30 mouse cellular contexts compared by ENCODE assay signal in genomic region chr10:52398715-52399114, GRCm38 (mm10). TPM values are rescaled to one million over a fixed set of nuclear protein-coding genes. Genes with fewer than 3 reads are reported as not detected.
A peak's percentile ranks its signal among the peaks of the same experiment; 100 is the strongest.
DNase-seq lines count a peak whose midpoint lies in the region; ATAC-seq and TF ChIP-seq lines count a peak whose summit lies in the region.
"Had no signal": no experiment of that assay in that cellular context is flagged by ENCODE, and none has a peak within 500 bp of the region (broad histone marks: within the 10 kb centered on the region; RNA-seq: fewer than 3 reads in every experiment).

No protein-coding gene starts in this region.

- peaks cover 0 to 11% of the 10 kb centered on the region in 2 experiments; a peak in 2 of 4 replicates for H3K36me3 ChIP-seq in MEL (ENCODE audit: control insufficient read depth in 1 of 2, insufficient read depth in 2 of 2, low read length in 2 of 2)
- H3K36me3 ChIP-seq in hindbrain, embryonic 12.5 days: no peaks in the 10 kb centered on the region
- H3K36me3 ChIP-seq: embryonic facial prominence, embryonic 10.5 days; embryonic facial prominence, embryonic 12.5 days; forebrain, embryonic 10.5 days; forebrain, embryonic 12.5 days; G1E had no signal

- TF ChIP-seq CTCF in MEL (IDR thresholded peaks at IDR 0.05 in 2 of 3, conservative IDR thresholded peaks at IDR 0.05 in 1 of 3; ENCODE audit: control insufficient read depth in 1 of 3, insufficient read depth in 1 of 3, low read depth in 2 of 3, low read length in 3 of 3, poor library complexity in 1 of 3, severe bottlenecking in 1 of 3): no peak
- no peak for TF ChIP-seq CTCF in embryonic fibroblast, embryonic 13.5 days (IDR thresholded peaks at IDR 0.05; ENCODE audit: borderline replicate concordance, insufficient read depth, low read length)

- H3K27ac ChIP-seq in MEL (ENCODE audit: control insufficient read depth, low read depth, low read length): no peak overlapping the region
- H3K27ac ChIP-seq in embryonic fibroblast, embryonic 13.5 days (ENCODE audit: insufficient read depth, low read length): peak overlapping the region; percentile 83; the same call in 1 of the 2 replicates
- no peak overlapping the region for H3K27ac ChIP-seq in hindbrain, embryonic 12.5 days
- H3K27ac ChIP-seq: embryonic facial prominence, embryonic 10.5 days; embryonic facial prominence, embryonic 12.5 days; forebrain, embryonic 10.5 days; forebrain, embryonic 12.5 days had no signal

- H3K4me1 ChIP-seq in MEL (ENCODE audit: control insufficient read depth in 1 of 2, insufficient read depth in 2 of 2, low read length in 2 of 2): peaks cover 0 to 3% of the 10 kb centered on the region in 2 experiments; a peak in 2 of 4 replicates
- 0 out of 2 replicates have a peak, but pooled peaks cover 3% of the 10 kb centered on the region for H3K4me1 ChIP-seq in embryonic fibroblast, embryonic 13.5 days (ENCODE audit: control insufficient read depth, insufficient read depth, low read length)
- H3K4me1 ChIP-seq in hindbrain, embryonic 12.5 days: no peaks in the 10 kb centered on the region
- H3K4me1 ChIP-seq: embryonic facial prominence, embryonic 10.5 days; embryonic facial prominence, embryonic 12.5 days; forebrain, embryonic 10.5 days; forebrain, embryonic 12.5 days had no signal

- H3K27me3 ChIP-seq in MEL (ENCODE audit: control insufficient read depth in 1 of 2, insufficient read depth in 2 of 2, low read length in 2 of 2): no peaks in the 10 kb centered on the region
- H3K27me3 ChIP-seq in hindbrain, embryonic 12.5 days: no peaks in the 10 kb centered on the region
- H3K27me3 ChIP-seq: CH12.LX; embryonic facial prominence, embryonic 12.5 days; forebrain, embryonic 12.5 days had no signal

- peak; percentile 71 to 82 for TF ChIP-seq EP300 in MEL (IDR thresholded peaks at IDR 0.05; ENCODE audit: low read depth in 1 of 2, low read length in 2 of 2)

- H3K79me2 ChIP-seq in MEL (ENCODE audit: control insufficient read depth, insufficient read depth, low read length, poor library complexity): no peaks in the 10 kb centered on the region

- 80% methylated on average over 2 of the region's 2 CpGs for WGBS in hindbrain, embryonic 12.5 days

- H3K4me2 ChIP-seq in hindbrain, embryonic 12.5 days (replicated peaks): no peak overlapping the region
- H3K4me2 ChIP-seq: embryonic facial prominence, embryonic 12.5 days; forebrain, embryonic 12.5 days had no signal

- no peak overlapping the region for H3K4me3 ChIP-seq in MEL (ENCODE audit: control insufficient read depth in 1 of 2, insufficient read depth in 1 of 2, low read depth in 2 of 2, low read length in 2 of 2)
- no peak overlapping the region for H3K4me3 ChIP-seq in embryonic fibroblast, embryonic 13.5 days (ENCODE audit: insufficient read depth, low read length)
- no peak overlapping the region for H3K4me3 ChIP-seq in hindbrain, embryonic 12.5 days
- H3K4me3 ChIP-seq: embryonic facial prominence, embryonic 10.5 days; embryonic facial prominence, embryonic 12.5 days; erythroblast, embryonic 14.5 days; forebrain, embryonic 10.5 days; forebrain, embryonic 12.5 days had no signal

- ATAC-seq in hindbrain, embryonic 12.5 days (ENCODE audit: low FRiP score): no peak
- ATAC-seq: activated CD4-positive, CD25-positive, alpha-beta regulatory T cell, adult 4 months; CD4-positive, CD25-positive, alpha-beta regulatory T cell, adult 4 months; forebrain, embryonic 14.5 days; forebrain, embryonic 16.5 days; Patski had no signal

- TF ChIP-seq POLR2A in MEL (IDR thresholded peaks at IDR 0.05; ENCODE audit: control insufficient read depth in 1 of 2, insufficient read depth in 1 of 2, low read depth in 1 of 2, low read length in 2 of 2, poor library complexity in 1 of 2): no peak
- no peak for TF ChIP-seq POLR2A in embryonic fibroblast, embryonic 13.5 days (IDR thresholded peaks at IDR 0.05; ENCODE audit: low read depth, low read length)

- no peak for TF ChIP-seq RAD21 in MEL (IDR thresholded peaks at IDR 0.05; ENCODE audit: low read depth, low read length)

- no peaks in the 10 kb centered on the region for H3K9me3 ChIP-seq in MEL (replicated peaks; ENCODE audit: insufficient read depth, low read length)
- no peaks in the 10 kb centered on the region for H3K9me3 ChIP-seq in hindbrain, embryonic 12.5 days (replicated peaks)
- H3K9me3 ChIP-seq: embryonic facial prominence, embryonic 10.5 days; embryonic facial prominence, embryonic 12.5 days; forebrain, embryonic 10.5 days; forebrain, embryonic 12.5 days; G1E had no signal

- no peak overlapping the region for H3K9ac ChIP-seq in MEL (ENCODE audit: control insufficient read depth, low read depth, low read length, poor library complexity, severe bottlenecking)
- H3K9ac ChIP-seq in hindbrain, embryonic 12.5 days: no peak overlapping the region
- H3K9ac ChIP-seq: embryonic facial prominence, embryonic 12.5 days; forebrain, embryonic 12.5 days had no signal

- peak; percentile 72 for DNase-seq in MEL (ENCODE audit: low read depth, low spot score)
- DNase-seq in left cerebral cortex, adult 18-20 months (ENCODE audit: low spot score in 2 of 2): no peak
- no peak for DNase-seq in kidney, adult 8-10 months
- DNase-seq: adrenal gland, adult 8-10 months; adrenal gland, postnatal 14 days; adrenal gland, postnatal 36 days; B cell, adult 2 months; cerebellum, adult 11-12 months; cerebellum, adult 2 months; cerebellum, adult 9-10 months; cerebellum, postnatal 10 days; cerebellum, postnatal 25 days had no signal

TF ChIP-seq in MEL, 35 proteins besides CTCF, POLR2A, EP300 and RAD21 (continues in another document):
- TF ChIP-seq GATA1 (IDR thresholded peaks at IDR 0.05; ENCODE audit: low read depth, low read length): peak; percentile 93
- no peak for TF ChIP-seq SMC3 (IDR thresholded peaks at IDR 0.05; ENCODE audit: low read depth, low read length)
- TF ChIP-seq USF2 (IDR thresholded peaks at IDR 0.05; ENCODE audit: borderline replicate concordance in 1 of 2, insufficient read depth in 1 of 2, low read depth in 1 of 2, low read length in 2 of 2): no peak
- no peak for TF ChIP-seq MAX (IDR thresholded peaks at IDR 0.05; ENCODE audit: low read length)
- no peak for TF ChIP-seq KAT2A (conservative IDR thresholded peaks at IDR 0.05; ENCODE audit: low read depth, low read length)
- no peak for TF ChIP-seq E2F4 (IDR thresholded peaks at IDR 0.05; ENCODE audit: borderline replicate concordance, low read depth, low read length)
- TF ChIP-seq GABPA (IDR thresholded peaks at IDR 0.05; ENCODE audit: low read depth, low read length): no peak
- TF ChIP-seq SIN3A (IDR thresholded peaks at IDR 0.05; ENCODE audit: low read length): peak; percentile 45
- TF ChIP-seq JUND (IDR thresholded peaks at IDR 0.05; ENCODE audit: low read depth, low read length): no peak
- no peak for TF ChIP-seq NELFE (IDR thresholded peaks at IDR 0.05; ENCODE audit: low read depth, low read length)
- 0 out of 2 replicates have a peak, but pooled peaks have one; percentile 35 for TF ChIP-seq MAFK (IDR thresholded peaks at IDR 0.05; ENCODE audit: borderline replicate concordance, low read depth, low read length)
- TF ChIP-seq MYB (IDR thresholded peaks at IDR 0.05; ENCODE audit: low read depth, low read length): no peak
- no peak for TF ChIP-seq HCFC1 (IDR thresholded peaks at IDR 0.05; ENCODE audit: low read depth, low read length)
- no peak for TF ChIP-seq USF1 (IDR thresholded peaks at IDR 0.05; ENCODE audit: low read depth, low read length)
- TF ChIP-seq MEF2A (IDR thresholded peaks at IDR 0.05; ENCODE audit: extremely low read depth, insufficient replicate concordance, low read depth, low read length, poor library complexity, severe bottlenecking): no peak
- TF ChIP-seq UBTF (IDR thresholded peaks at IDR 0.05; ENCODE audit: borderline replicate concordance, insufficient read depth, low read depth, low read length): no peak
- TF ChIP-seq MAZ (IDR thresholded peaks at IDR 0.05; ENCODE audit: low read depth, low read length): no peak
- TF ChIP-seq ZC3H11A (IDR thresholded peaks at IDR 0.05; ENCODE audit: low read depth, low read length): no peak
- TF ChIP-seq MYC (IDR thresholded peaks at IDR 0.05; ENCODE audit: low read depth, low read length): no peak
- TF ChIP-seq ETS1 (IDR thresholded peaks at IDR 0.05; ENCODE audit: low read depth, low read length): peak; percentile 80

RNA-seq across cellular contexts. Expression of gene Nepn, which starts 9.9 kb away (rescaled TPM):
- 0.12 and 0.13 TPM in 2 replicates for total RNA-seq in MEL (2012; rRNA removed)
- polyA plus RNA-seq in MEL (2012; ENCODE audit: insufficient read depth in 1 of 2, insufficient read length in 2 of 2, low read depth in 1 of 2, low replicate concordance in 2 of 2, missing spikeins in 1 of 2): under 1 TPM in 1 of 2 experiments, not detected in 1; 0.17 TPM
- not detected in 2 replicates for polyA plus RNA-seq in embryonic fibroblast, embryonic 13.5 days (2011; ENCODE audit: insufficient read length, low read depth, missing spikeins)
- not detected in 2 replicates for polyA plus RNA-seq in hindbrain, embryonic 12.5 days (2016; fragmentation: Nextera tagmentation; extraction: Ambion mirVana)
- total RNA-seq in left cerebral cortex, adult 18-20 months (2021): not detected
- total RNA-seq: adrenal gland, adult 8-10 months; CH12.LX; G1E had no signal
- polyA plus RNA-seq: activated CD4-positive, CD25-positive, alpha-beta regulatory T cell, adult 4 months; CD4-positive, CD25-positive, alpha-beta regulatory T cell, adult 4 months; embryonic facial prominence, embryonic 10.5 days; embryonic facial prominence, embryonic 14.5 days; erythroblast, embryonic 14.5 days; forebrain, embryonic 10.5 days; forebrain, embryonic 12.5 days; forebrain, embryonic 14.5 days; forebrain, embryonic 16.5 days; G1E; Patski had no signal

RNA-seq across cellular contexts. Expression of gene Gopc, which starts 16.8 kb away (rescaled TPM):
- total RNA-seq in MEL (2012; rRNA removed): 6.2 and 6.4 TPM in 2 replicates
- 1 to 10 TPM in 1 of 2 experiments, not detected in 1; 8.2 TPM for polyA plus RNA-seq in MEL (2012; ENCODE audit: insufficient read depth in 1 of 2, insufficient read length in 2 of 2, low read depth in 1 of 2, low replicate concordance in 2 of 2, missing spikeins in 1 of 2)
- 31.2 and 31.6 TPM in 2 replicates for polyA plus RNA-seq in embryonic fibroblast, embryonic 13.5 days (2011; ENCODE audit: insufficient read length, low read depth, missing spikeins)
- 30.4 and 32.1 TPM in 2 replicates for polyA plus RNA-seq in hindbrain, embryonic 12.5 days (2016; fragmentation: Nextera tagmentation; extraction: Ambion mirVana)
- total RNA-seq in left cerebral cortex, adult 18-20 months (2021): 10 to 100 TPM; 40.7 to 41.3 TPM

RNA-seq across cellular contexts. Expression of gene Nus1, which starts 18.6 kb away (rescaled TPM):
- 24.8 and 25.6 TPM in 2 replicates for total RNA-seq in MEL (2012; rRNA removed)
- 10 to 100 TPM; 43.5 to 52.4 TPM for polyA plus RNA-seq in MEL (2012; ENCODE audit: insufficient read depth in 1 of 2, insufficient read length in 2 of 2, low read depth in 1 of 2, low replicate concordance in 2 of 2, missing spikeins in 1 of 2)
- polyA plus RNA-seq in embryonic fibroblast, embryonic 13.5 days (2011; ENCODE audit: insufficient read length, low read depth, missing spikeins): 74.9 and 81.5 TPM in 2 replicates
- polyA plus RNA-seq in hindbrain, embryonic 12.5 days (2016; fragmentation: Nextera tagmentation; extraction: Ambion mirVana): 19.2 and 20.1 TPM in 2 replicates
- total RNA-seq in left cerebral cortex, adult 18-20 months (2021): 10 to 100 TPM; 63.8 to 66.3 TPM

RNA-seq across cellular contexts. Expression of gene Gm26741, which starts 40.1 kb away (rescaled TPM):
- total RNA-seq in MEL (2012; rRNA removed): not detected in 2 replicates
- polyA plus RNA-seq in MEL (2012; ENCODE audit: insufficient read depth in 1 of 2, insufficient read length in 2 of 2, low read depth in 1 of 2, low replicate concordance in 2 of 2, missing spikeins in 1 of 2): not detected
- polyA plus RNA-seq in embryonic fibroblast, embryonic 13.5 days (2011; ENCODE audit: insufficient read length, low read depth, missing spikeins): not detected in 2 replicates
- polyA plus RNA-seq in hindbrain, embryonic 12.5 days (2016; fragmentation: Nextera tagmentation; extraction: Ambion mirVana): not detected in 2 replicates
- not detected for total RNA-seq in left cerebral cortex, adult 18-20 months (2021)
- total RNA-seq: adrenal gland, adult 18-20 months; adrenal gland, adult 8-10 months; adrenal gland, postnatal 14 days; adrenal gland, postnatal 36 days; CH12.LX; G1E had no signal
- polyA plus RNA-seq: activated CD4-positive, CD25-positive, alpha-beta regulatory T cell, adult 4 months; CD4-positive, CD25-positive, alpha-beta regulatory T cell, adult 4 months; cerebellum, adult 2 months; cortical plate, adult 2 months; embryonic facial prominence, embryonic 10.5 days; embryonic facial prominence, embryonic 12.5 days; embryonic facial prominence, embryonic 14.5 days; erythroblast, embryonic 14.5 days; forebrain, embryonic 10.5 days; forebrain, embryonic 12.5 days; forebrain, embryonic 14.5 days; forebrain, embryonic 16.5 days; frontal cortex, adult 2 months; G1E; Patski had no signal
